Mouse (Mus musculus) right cerebral cortex, postnatal 10 days (tissue): ENCODE data around the gene Tmem223.

ENCODE experiments used
- DNase-seq, 2 experiments: peaks; one replicate each; pipeline ENCODE4 v3.0.0; 2021; ENCODE audit warnings: low spot score in 2 of 2

The Tmem223 gene

GRCm38 (mm10) chr19:8745382-8745781, 25.4 kb upstream of the Tmem223 start:
- DNase-seq: no peak

GRCm38 (mm10) chr19:8747368-8747767, 23.4 kb upstream of the Tmem223 start:
- DNase-seq: no peak

- DNase-seq: no peak
These were observed 15.1 kb upstream of the Tmem223 start for GRCm38 (mm10) chr19:8755652-8756051.

GRCm38 (mm10) chr19:8756635-8757387, 14.0 kb upstream of the Tmem223 start, which contains the start of gene Nxf1:
Nxf1 (plus strand) TSS chr19:8757073.
- DNase-seq: peak; percentile 94 to 95

GRCm38 (mm10) chr19:8757471-8757998, 13.3 kb upstream of the Tmem223 start:
- DNase-seq: no peak

- no peak for DNase-seq
These were observed 11.9 kb upstream of the Tmem223 start for GRCm38 (mm10) chr19:8758899-8759298.

GRCm38 (mm10) chr19:8760757-8761156, 10.0 kb upstream of the Tmem223 start:
- DNase-seq: no peak

- no peak for DNase-seq
These were observed 7.5 kb upstream of the Tmem223 start for GRCm38 (mm10) chr19:8763276-8763675.

GRCm38 (mm10) chr19:8765562-8765961, 5.2 kb upstream of the Tmem223 start:
- no peak for DNase-seq

GRCm38 (mm10) chr19:8772996-8773395, 2.2 kb downstream of the Tmem223 start:
- DNase-seq: no peak

- DNase-seq: no peak
These were observed 2.6 kb downstream of the Tmem223 start for GRCm38 (mm10) chr19:8773409-8773808.

GRCm38 (mm10) chr19:8774086-8774835, 3.5 kb downstream of the Tmem223 start, which contains the start of gene Tmem179b:
Tmem179b (minus strand) TSS chr19:8774467.
- peak; percentile 97 for DNase-seq

- peak in 1 of 2 experiments; percentile 42 for DNase-seq
These were observed 4.2 kb downstream of the Tmem223 start for GRCm38 (mm10) chr19:8774951-8775421.

- peak; percentile 95 to 98 for DNase-seq
These were observed 15.4 kb downstream of the Tmem223 start, which contains the start of gene Taf6l for GRCm38 (mm10) chr19:8786008-8786781. Taf6l (minus strand) TSS chr19:8786417.

- no peak for DNase-seq
These were observed 17.7 kb downstream of the Tmem223 start for GRCm38 (mm10) chr19:8788521-8788920.

GRCm38 (mm10) chr19:8789171-8789570, 18.4 kb downstream of the Tmem223 start:
- no peak for DNase-seq

GRCm38 (mm10) chr19:8790171-8790570, 19.4 kb downstream of the Tmem223 start:
- peak in 1 of 2 experiments; percentile 59 for DNase-seq

GRCm38 (mm10) chr19:8798264-8798946, 27.6 kb downstream of the Tmem223 start, which contains the start of gene Polr2g:
Polr2g (minus strand) TSS chr19:8798577.
- peak; percentile 95 to 96 for DNase-seq

GRCm38 (mm10) chr19:8798947-8799315, 28.1 kb downstream of the Tmem223 start:
- no peak for DNase-seq

GRCm38 (mm10) chr19:8802130-8802821, 31.5 kb downstream of the Tmem223 start, which contains the start of gene Zbtb3:
Zbtb3 (plus strand) TSS chr19:8802555.
- peak; percentile 97 to 99 for DNase-seq
